Mouse (Mus musculus): ENCODE results near the gene Gm21095. TPM values are rescaled to one million over a fixed set of nuclear protein-coding genes. Genes with fewer than 3 reads are reported as not detected.
"Not testable (repeated sequence)": the region's sequence is repeated elsewhere in the genome, so short reads cannot be mapped to it uniquely, and the experiment has no call there.

The Gm21095 gene
- total RNA-seq (2021) = not detected in 2 replicates
- long read RNA-seq, experiment 1 = 0 reads
- long read RNA-seq, experiment 2 = 0 reads

DNA sequence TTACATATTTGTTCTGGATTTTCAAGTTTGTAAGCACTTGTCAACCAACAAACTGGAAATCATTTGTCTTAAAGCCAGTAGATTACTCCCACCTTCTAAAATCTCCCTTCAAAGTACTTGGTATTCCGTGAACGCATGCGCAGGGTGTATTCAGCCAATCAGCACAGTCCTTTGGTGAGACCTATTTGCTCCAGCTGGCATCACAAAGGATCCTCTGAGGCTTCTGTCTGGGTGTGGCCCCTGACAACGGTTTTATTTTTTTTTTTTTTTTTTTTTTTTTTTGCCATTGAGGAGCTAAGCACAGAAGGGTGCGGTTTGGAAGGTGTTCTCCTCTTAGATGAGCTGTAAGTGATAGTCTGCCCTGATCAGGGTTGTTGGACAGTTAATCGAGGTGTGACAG, at the start of gene Gm21095:
TSS of gene Gm21095 (plus strand) at position 301 of the 400 bp plus-strand sequence.
- DNase-seq = not testable (repeated sequence)

Measured in adrenal gland, postnatal 14 days (tissue).